10 mouse cellular contexts compared by ENCODE assay signal in the genomic region with DNA sequence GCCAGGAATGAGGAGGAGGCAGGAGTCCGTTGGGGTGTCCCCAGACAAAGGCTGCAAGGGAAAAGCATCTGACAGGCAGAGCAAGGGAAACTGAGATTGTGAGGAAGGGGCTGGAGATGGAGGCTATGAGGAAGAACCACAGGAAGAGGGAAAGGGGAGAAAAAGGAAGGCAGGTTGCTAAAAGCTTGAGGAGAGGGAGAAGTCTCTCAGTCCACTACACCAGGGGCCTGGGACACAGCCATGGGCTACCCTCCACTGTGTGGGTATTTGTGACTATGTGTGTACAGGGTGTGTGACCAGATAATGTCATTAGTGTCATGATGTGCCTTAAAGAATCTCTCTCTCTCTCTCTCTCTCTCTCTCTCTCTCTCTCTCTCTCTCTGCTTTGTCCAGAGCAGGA.
A peak's percentile ranks its signal among the peaks of the same experiment; 100 is the strongest.
DNase-seq lines count a peak whose midpoint lies in the region; ATAC-seq lines count a peak whose summit lies in the region.
"Had no signal": no experiment of that assay in that cellular context is flagged by ENCODE, and none has a peak within 500 bp of the region (broad histone marks: within the 10 kb centered on the region; RNA-seq: fewer than 3 reads in every experiment).

No protein-coding gene starts in this region.

- no peak overlapping the region for H3K27ac ChIP-seq in liver, embryonic 11.5 days (ENCODE audit: low read depth, low read length)
- no peak overlapping the region for H3K27ac ChIP-seq in forebrain, embryonic 13.5 days
- H3K27ac ChIP-seq in limb, embryonic 10.5 days, result peak overlapping the region; percentile 69
- no peak overlapping the region for H3K27ac ChIP-seq in neural tube, embryonic 12.5 days
- H3K27ac ChIP-seq: layer of hippocampus, adult 2 months had no signal

- ATAC-seq in liver, embryonic 11.5 days (replicated peaks; ENCODE audit: low FRiP score), result no peak
- ATAC-seq in forebrain, embryonic 13.5 days, result no peak
- ATAC-seq in neural tube, embryonic 12.5 days (ENCODE audit: low FRiP score, low read depth), result no peak
- no peak for ATAC-seq in frontal cortex, adult (ENCODE audit: low TSS enrichment)

- peak overlapping the region; percentile 46 for H3K4me2 ChIP-seq in liver, embryonic 11.5 days
- peak overlapping the region; percentile 63 for H3K4me2 ChIP-seq in forebrain, embryonic 13.5 days
- H3K4me2 ChIP-seq in neural tube, embryonic 12.5 days (replicated peaks), result peak overlapping the region; percentile 66

- H3K36me3 ChIP-seq in liver, embryonic 11.5 days (ENCODE audit: control insufficient read depth, insufficient read depth, low read length), result no peaks in the 10 kb centered on the region
- H3K36me3 ChIP-seq in forebrain, embryonic 13.5 days (ENCODE audit: poor library complexity, severe bottlenecking), result no peaks in the 10 kb centered on the region
- H3K36me3 ChIP-seq in limb, embryonic 10.5 days, result no peaks in the 10 kb centered on the region
- no peaks in the 10 kb centered on the region for H3K36me3 ChIP-seq in neural tube, embryonic 12.5 days

- H3K9ac ChIP-seq in liver, embryonic 11.5 days (ENCODE audit: low read depth, low read length), result no peak overlapping the region
- H3K9ac ChIP-seq in forebrain, embryonic 13.5 days, result peak overlapping the region; percentile 60; the same call in 1 of the 2 replicates
- peak overlapping the region; percentile 38; the same call in 1 of the 2 replicates for H3K9ac ChIP-seq in neural tube, embryonic 12.5 days

- H3K27me3 ChIP-seq in liver, embryonic 11.5 days (replicated peaks; ENCODE audit: control insufficient read depth, insufficient read depth, low read length), result peaks cover 56% of the 10 kb centered on the region
- H3K27me3 ChIP-seq in forebrain, embryonic 13.5 days, result peaks cover 70% of the 10 kb centered on the region
- H3K27me3 ChIP-seq in limb, embryonic 10.5 days (ENCODE audit: low read depth, poor library complexity, severe bottlenecking), result peaks cover 94% of the 10 kb centered on the region
- peaks cover 38% of the 10 kb centered on the region for H3K27me3 ChIP-seq in neural tube, embryonic 12.5 days (replicated peaks)

- no peak for DNase-seq in liver, embryonic 11.5 days (ENCODE audit: low spot score)
- DNase-seq in liver, result no peak
- no peak for DNase-seq in limb, embryonic 10.5 days (ENCODE audit: low spot score)
- DNase-seq in B cell, adult 2 months, result no peak
- no peak for DNase-seq in thymus, postnatal 10 days (ENCODE audit: low spot score in 2 of 2)

- no peaks in the 10 kb centered on the region for H3K4me1 ChIP-seq in liver, embryonic 11.5 days (replicated peaks; ENCODE audit: control insufficient read depth, insufficient read depth, low read length)
- H3K4me1 ChIP-seq in forebrain, embryonic 13.5 days, result peaks cover 10% of the 10 kb centered on the region
- H3K4me1 ChIP-seq in limb, embryonic 10.5 days, result peaks cover 33% of the 10 kb centered on the region
- peaks cover 19% of the 10 kb centered on the region for H3K4me1 ChIP-seq in neural tube, embryonic 12.5 days
- H3K4me1 ChIP-seq: megakaryocyte, embryonic 14.5 days had no signal

- H3K4me3 ChIP-seq in liver, embryonic 11.5 days (ENCODE audit: low read depth, low read length), result no peak overlapping the region; the same call in 1 of the 2 replicates
- peak overlapping the region; percentile 30 for H3K4me3 ChIP-seq in forebrain, embryonic 13.5 days
- H3K4me3 ChIP-seq in limb, embryonic 10.5 days, result peak overlapping the region; percentile 48
- peak overlapping the region; percentile 24 for H3K4me3 ChIP-seq in neural tube, embryonic 12.5 days
- H3K4me3 ChIP-seq: layer of hippocampus, adult 2 months; megakaryocyte, embryonic 14.5 days had no signal

- 0% methylated on average over 1 of the region's 1 CpGs for WGBS in liver, embryonic 11.5 days
- 0% methylated on average over 1 of the region's 1 CpGs for WGBS in forebrain, embryonic 13.5 days
- 0% methylated on average over 1 of the region's 1 CpGs for WGBS in limb, embryonic 10.5 days
- WGBS in neural tube, embryonic 12.5 days, result 0% methylated on average over 1 of the region's 1 CpGs

- no peaks in the 10 kb centered on the region for H3K9me3 ChIP-seq in liver, embryonic 11.5 days (ENCODE audit: control insufficient read depth, low read length)
- H3K9me3 ChIP-seq in forebrain, embryonic 13.5 days (replicated peaks), result no peaks in the 10 kb centered on the region
- no peaks in the 10 kb centered on the region for H3K9me3 ChIP-seq in limb, embryonic 10.5 days (replicated peaks)
- no peaks in the 10 kb centered on the region for H3K9me3 ChIP-seq in neural tube, embryonic 12.5 days
- H3K9me3 ChIP-seq: megakaryocyte, embryonic 14.5 days had no signal
